In the genomic region with DNA sequence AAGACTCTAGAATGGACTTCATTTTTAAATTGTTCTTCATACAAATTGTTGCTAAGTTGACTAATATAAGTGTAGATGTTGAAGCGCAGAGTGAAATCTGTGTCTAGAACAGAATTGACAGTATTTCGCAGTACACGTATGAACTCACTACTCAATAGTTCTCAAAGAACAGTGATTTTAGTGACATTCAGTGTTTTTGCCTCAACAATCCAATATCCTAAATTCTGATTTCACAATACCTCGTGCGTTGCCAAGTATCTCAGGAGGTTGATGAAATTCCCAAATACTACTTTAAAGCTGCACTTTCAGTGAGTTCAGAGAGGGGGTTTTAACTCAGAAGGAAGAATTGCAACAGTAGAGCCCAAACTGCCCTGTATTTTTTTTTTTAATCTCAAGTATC, we compare ENCODE assay signal across 9 mouse cellular contexts. TPM values are rescaled to one million over a fixed set of nuclear protein-coding genes. Genes with fewer than 3 reads are reported as not detected.
A peak's percentile ranks its signal among the peaks of the same experiment; 100 is the strongest.
DNase-seq lines count a peak whose midpoint lies in the region; ATAC-seq and TF ChIP-seq lines count a peak whose summit lies in the region.
"Had no signal": no experiment of that assay in that cellular context is flagged by ENCODE, and none has a peak within 500 bp of the region (broad histone marks: within the 10 kb centered on the region; RNA-seq: fewer than 3 reads in every experiment).

No protein-coding gene starts in this region.

- no peaks in the 10 kb centered on the region for H3K27me3 ChIP-seq in lung, embryonic 14.5 days (ENCODE audit: insufficient read depth, low read length)
- no peaks in the 10 kb centered on the region for H3K27me3 ChIP-seq in forebrain, embryonic 16.5 days (replicated peaks; ENCODE audit: control insufficient read depth, insufficient read depth, low read length)
- no peaks in the 10 kb centered on the region for H3K27me3 ChIP-seq in liver, embryonic 12.5 days (replicated peaks)
- no peaks in the 10 kb centered on the region for H3K27me3 ChIP-seq in stomach, embryonic 15.5 days (replicated peaks)

- H3K9me3 ChIP-seq in lung, embryonic 14.5 days (ENCODE audit: low read depth, low read length): no peaks in the 10 kb centered on the region
- no peaks in the 10 kb centered on the region for H3K9me3 ChIP-seq in forebrain, embryonic 16.5 days (ENCODE audit: control insufficient read depth, low read length)
- H3K9me3 ChIP-seq in liver, embryonic 12.5 days (replicated peaks): no peaks in the 10 kb centered on the region
- no peaks in the 10 kb centered on the region for H3K9me3 ChIP-seq in stomach, embryonic 15.5 days

- no peaks in the 10 kb centered on the region; the same call in 1 of the 2 replicates for H3K4me1 ChIP-seq in lung, embryonic 14.5 days (ENCODE audit: insufficient read depth)
- peaks cover 4% of the 10 kb centered on the region; the same call in 1 of the 2 replicates for H3K4me1 ChIP-seq in lung, adult 2 months (ENCODE audit: control insufficient read depth, insufficient read depth, low read length)
- H3K4me1 ChIP-seq in forebrain, embryonic 16.5 days (replicated peaks; ENCODE audit: control insufficient read depth, insufficient read depth, low read length): peaks cover 17% of the 10 kb centered on the region
- peaks cover 35% of the 10 kb centered on the region for H3K4me1 ChIP-seq in liver, embryonic 12.5 days
- 0 out of 2 replicates have a peak, but pooled peaks cover 6% of the 10 kb centered on the region for H3K4me1 ChIP-seq in stomach, embryonic 15.5 days

- peak overlapping the region; percentile 82; the same call in 1 of the 2 replicates for H3K9ac ChIP-seq in lung, embryonic 14.5 days
- no peak overlapping the region; the same call in 1 of the 2 replicates for H3K9ac ChIP-seq in forebrain, embryonic 16.5 days (replicated peaks; ENCODE audit: low read depth, low read length)
- H3K9ac ChIP-seq in liver, embryonic 12.5 days: peak overlapping the region; percentile 92
- H3K9ac ChIP-seq in stomach, embryonic 15.5 days: no peak overlapping the region

- H3K36me3 ChIP-seq in lung, embryonic 14.5 days (ENCODE audit: insufficient read depth): peaks cover 37% of the 10 kb centered on the region
- H3K36me3 ChIP-seq in forebrain, embryonic 16.5 days (ENCODE audit: control insufficient read depth, insufficient read depth): peaks cover 17% of the 10 kb centered on the region
- H3K36me3 ChIP-seq in liver, embryonic 12.5 days: peaks cover 41% of the 10 kb centered on the region
- H3K36me3 ChIP-seq in stomach, embryonic 15.5 days: 0 out of 2 replicates have a peak, but pooled peaks cover 18% of the 10 kb centered on the region

- no peak for TF ChIP-seq CTCF in lung, embryonic 14.5 days (IDR thresholded peaks at IDR 0.05; ENCODE audit: low read depth)
- no peak for TF ChIP-seq CTCF in lung, adult 2 months (IDR thresholded peaks at IDR 0.05; ENCODE audit: insufficient read depth, low read length)

- peak overlapping the region; percentile 84 for H3K4me2 ChIP-seq in lung, embryonic 14.5 days
- H3K4me2 ChIP-seq in forebrain, embryonic 16.5 days (ENCODE audit: low read length): peak overlapping the region; percentile 59
- H3K4me2 ChIP-seq in liver, embryonic 12.5 days: peak overlapping the region; percentile 79
- H3K4me2 ChIP-seq in stomach, embryonic 15.5 days: peak overlapping the region; percentile 74

- no peak for ATAC-seq in lung, embryonic 14.5 days (ENCODE audit: insufficient read depth)
- ATAC-seq in forebrain, embryonic 16.5 days: no peak
- no peak for ATAC-seq in liver, embryonic 12.5 days
- no peak for ATAC-seq in stomach, embryonic 15.5 days (ENCODE audit: insufficient read depth, low FRiP score, low read depth)

- TF ChIP-seq POLR2A in lung, adult 2 months (IDR thresholded peaks at IDR 0.05; ENCODE audit: borderline replicate concordance, extremely low read depth, low read depth, low read length): no peak

- H3K27ac ChIP-seq in lung, embryonic 14.5 days (ENCODE audit: low read depth): no peak overlapping the region
- no peak overlapping the region for H3K27ac ChIP-seq in forebrain, embryonic 16.5 days (ENCODE audit: low read length)
- H3K27ac ChIP-seq in liver, embryonic 12.5 days: no peak overlapping the region
- no peak overlapping the region for H3K27ac ChIP-seq in stomach, embryonic 15.5 days

- WGBS in lung, embryonic 14.5 days: 73% methylated on average over 5 of the region's 5 CpGs
- 59% methylated on average over 5 of the region's 5 CpGs for WGBS in lung, adult 2 months
- WGBS in forebrain, embryonic 16.5 days: 85% methylated on average over 5 of the region's 5 CpGs
- WGBS in liver, embryonic 12.5 days (ENCODE audit: insufficient replicate concordance): 87% methylated on average over 5 of the region's 5 CpGs
- WGBS in stomach, embryonic 15.5 days: 85% methylated on average over 5 of the region's 5 CpGs

- DNase-seq in lung, embryonic 14.5 days: peak; percentile 56
- no peak for DNase-seq in lung, adult 2 months
- no peak for DNase-seq in urinary bladder, postnatal 14 days (ENCODE audit: low spot score)
- DNase-seq in thymus, postnatal 14 days: no peak
- no peak for DNase-seq in gastrocnemius, postnatal 10 days
- DNase-seq: right cerebral cortex, postnatal 25 days had no signal

- H3K4me3 ChIP-seq in lung, embryonic 14.5 days (ENCODE audit: low read depth, low read length): peak overlapping the region; percentile 85
- no peak overlapping the region for H3K4me3 ChIP-seq in lung, adult 2 months (replicated peaks; ENCODE audit: extremely low read depth, low read depth, low read length)
- H3K4me3 ChIP-seq in forebrain, embryonic 16.5 days (replicated peaks; ENCODE audit: low read length): peak overlapping the region; percentile 77
- peak overlapping the region; percentile 83 for H3K4me3 ChIP-seq in liver, embryonic 12.5 days
- H3K4me3 ChIP-seq in stomach, embryonic 15.5 days (replicated peaks): peak overlapping the region; percentile 92; the same call in 1 of the 2 replicates

RNA-seq across cellular contexts. Expression of a gene that starts 1.4 kb away (rescaled TPM):
- polyA plus RNA-seq in lung, embryonic 14.5 days (2014; fragmentation: Nextera tagmentation; extraction: Ambion mirVana): 228 and 241 TPM in 2 replicates
- 35.0 and 69.1 TPM in 2 replicates for polyA plus RNA-seq in lung, adult 2 months (2012; rRNA removed)
- 264 and 287 TPM in 2 replicates for polyA plus RNA-seq in forebrain, embryonic 16.5 days (2015; fragmentation: Nextera tagmentation; extraction: Ambion mirVana)
- 142 and 146 TPM in 2 replicates for polyA plus RNA-seq in liver, embryonic 12.5 days (2016; fragmentation: Nextera tagmentation; extraction: Ambion mirVana)
- 232 and 237 TPM in 2 replicates for polyA plus RNA-seq in stomach, embryonic 15.5 days (2015; fragmentation: Nextera tagmentation; extraction: Ambion mirVana)
- 100 to 1,000 TPM; 153 to 155 TPM for total RNA-seq in gastrocnemius, postnatal 10 days (2021)

RNA-seq across cellular contexts. Expression of a gene that starts 37.3 kb away (rescaled TPM):
- polyA plus RNA-seq in lung, embryonic 14.5 days (2014; fragmentation: Nextera tagmentation; extraction: Ambion mirVana): 3.1 and 3.6 TPM in 2 replicates
- 4.9 and 6.6 TPM in 2 replicates for polyA plus RNA-seq in lung, adult 2 months (2012; rRNA removed)
- polyA plus RNA-seq in forebrain, embryonic 16.5 days (2015; fragmentation: Nextera tagmentation; extraction: Ambion mirVana): 28.6 and 29.9 TPM in 2 replicates
- polyA plus RNA-seq in liver, embryonic 12.5 days (2016; fragmentation: Nextera tagmentation; extraction: Ambion mirVana): 6.6 and 7.3 TPM in 2 replicates
- 10.3 and 13.5 TPM in 2 replicates for polyA plus RNA-seq in stomach, embryonic 15.5 days (2015; fragmentation: Nextera tagmentation; extraction: Ambion mirVana)
- 1 to 10 TPM; 7.1 to 8.5 TPM for total RNA-seq in gastrocnemius, postnatal 10 days (2021)

RNA-seq across cellular contexts. Expression of a gene that starts 56.2 kb away (rescaled TPM):
- 28.7 and 32.5 TPM in 2 replicates for polyA plus RNA-seq in lung, embryonic 14.5 days (2014; fragmentation: Nextera tagmentation; extraction: Ambion mirVana)
- 10.4 and 15.6 TPM in 2 replicates for polyA plus RNA-seq in lung, adult 2 months (2012; rRNA removed)
- polyA plus RNA-seq in forebrain, embryonic 16.5 days (2015; fragmentation: Nextera tagmentation; extraction: Ambion mirVana): 61.9 and 62.3 TPM in 2 replicates
- polyA plus RNA-seq in liver, embryonic 12.5 days (2016; fragmentation: Nextera tagmentation; extraction: Ambion mirVana): 22.6 and 26.0 TPM in 2 replicates
- 27.4 and 29.3 TPM in 2 replicates for polyA plus RNA-seq in stomach, embryonic 15.5 days (2015; fragmentation: Nextera tagmentation; extraction: Ambion mirVana)
- total RNA-seq in gastrocnemius, postnatal 10 days (2021): 10 to 100 TPM; 14.9 to 20.1 TPM

RNA-seq across cellular contexts. Expression of a gene that starts 56.3 kb away (rescaled TPM):
- polyA plus RNA-seq in lung, embryonic 14.5 days (2014; fragmentation: Nextera tagmentation; extraction: Ambion mirVana): 186 and 198 TPM in 2 replicates
- 70.9 and 115 TPM in 2 replicates for polyA plus RNA-seq in lung, adult 2 months (2012; rRNA removed)
- polyA plus RNA-seq in forebrain, embryonic 16.5 days (2015; fragmentation: Nextera tagmentation; extraction: Ambion mirVana): 211 and 212 TPM in 2 replicates
- 171 and 177 TPM in 2 replicates for polyA plus RNA-seq in liver, embryonic 12.5 days (2016; fragmentation: Nextera tagmentation; extraction: Ambion mirVana)
- polyA plus RNA-seq in stomach, embryonic 15.5 days (2015; fragmentation: Nextera tagmentation; extraction: Ambion mirVana): 211 and 241 TPM in 2 replicates
- total RNA-seq in gastrocnemius, postnatal 10 days (2021): 100 to 1,000 TPM; 406 to 473 TPM

Comparison
In these comparisons a context has a peak if more than half of its experiments do, and no peak if none do; other contexts are left out.
1. H3K9ac ChIP-seq: peak in lung, embryonic 14.5 days (single experiment) and liver, embryonic 12.5 days (single experiment); none in forebrain, embryonic 16.5 days (single experiment) and stomach, embryonic 15.5 days (single experiment).
2. Peak in every context shown above with its lines, with median percentiles within 50 percentile points of each other: H3K4me2 ChIP-seq.